Mouse (Mus musculus): ENCODE data around the gene Grin3a.
"Not testable (repeated sequence)": the region's sequence is repeated elsewhere in the genome, so short reads cannot be mapped to it uniquely, and the experiment has no call there.

The Grin3a gene

DNA sequence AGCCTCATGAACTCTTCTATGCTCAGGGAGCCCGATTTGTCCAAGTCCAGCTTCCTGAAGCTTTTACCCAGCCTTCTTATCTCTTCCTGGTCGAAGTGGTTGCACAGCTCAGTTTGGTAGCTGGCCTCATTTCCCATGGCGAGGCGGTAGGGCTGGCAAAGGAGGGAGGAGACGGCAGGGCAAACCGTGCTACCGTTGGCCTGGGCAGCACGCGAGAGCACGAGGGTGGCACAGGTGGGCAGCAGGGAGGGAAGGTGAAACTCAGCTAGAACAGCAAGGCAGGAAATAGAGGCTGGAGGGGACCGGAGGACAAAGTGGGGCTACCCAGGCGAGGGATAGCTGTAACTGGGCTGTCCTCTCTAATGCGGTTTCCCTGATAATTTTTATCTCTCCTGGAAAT is 163.7 kb downstream of the Grin3a start, which contains the start of gene Ppp3r2:
Ppp3r2 (minus strand) TSS at position 213 of the 400 bp plus-strand sequence.
- DNase-seq (ENCODE audit: inconsistent age in 2 of 2, low spot score in 1 of 2), result no peak

DNA sequence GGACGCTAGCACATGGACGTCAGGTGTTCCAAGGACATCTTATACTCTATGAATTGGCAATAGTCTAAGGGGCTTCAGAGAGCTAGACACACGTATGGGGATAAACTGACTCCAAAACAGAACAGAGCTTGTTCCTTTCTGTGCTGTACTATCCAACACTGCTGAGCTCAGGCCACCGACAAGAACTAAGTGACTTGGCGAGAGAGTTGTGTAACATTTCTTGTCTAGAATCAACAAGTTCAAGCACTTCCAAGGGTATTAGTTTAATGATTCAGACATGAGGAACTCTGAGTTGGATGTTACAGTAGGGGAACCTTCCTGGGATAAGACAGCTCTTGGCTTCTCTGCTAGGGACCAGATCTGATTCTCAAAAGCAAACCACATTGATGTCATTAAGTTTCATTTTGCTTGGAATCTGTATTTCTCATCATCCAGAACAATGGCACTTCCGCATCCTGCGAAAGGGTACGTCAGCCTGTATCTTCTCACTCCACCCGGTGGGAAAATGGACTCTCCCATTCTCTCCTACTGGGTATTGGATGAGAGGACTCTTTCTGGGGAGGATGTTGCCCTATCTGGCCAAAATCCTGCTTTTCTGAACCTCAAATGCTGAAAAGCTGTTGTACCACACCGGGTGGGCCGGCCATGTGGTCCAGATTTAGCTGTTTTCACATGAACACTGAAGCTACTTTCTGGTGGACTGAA is 165.2 kb downstream of the Grin3a start:
- no peak for DNase-seq (ENCODE audit: inconsistent age in 2 of 2, low spot score in 1 of 2)

DNA sequence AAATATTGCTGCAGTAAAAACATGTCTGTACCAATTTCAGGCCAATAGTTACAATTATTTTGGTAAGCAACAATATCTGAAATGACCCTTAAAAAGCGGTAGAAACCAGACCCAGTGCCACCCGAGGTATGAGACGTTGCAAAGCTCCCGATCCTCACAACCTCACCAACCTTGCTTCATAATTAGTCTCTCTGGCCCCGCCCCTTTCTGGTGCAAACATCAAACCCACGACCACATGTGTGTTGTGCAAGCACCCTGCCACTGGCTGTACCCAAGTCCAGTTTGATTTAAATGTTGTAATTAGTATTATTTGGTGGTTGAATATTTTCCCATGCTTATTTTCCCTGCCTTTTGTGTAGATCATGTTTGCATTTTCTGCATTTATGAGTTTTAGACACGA is 168.8 kb downstream of the Grin3a start:
- DNase-seq (ENCODE audit: inconsistent age in 2 of 2, low spot score in 1 of 2), result no peak

DNA sequence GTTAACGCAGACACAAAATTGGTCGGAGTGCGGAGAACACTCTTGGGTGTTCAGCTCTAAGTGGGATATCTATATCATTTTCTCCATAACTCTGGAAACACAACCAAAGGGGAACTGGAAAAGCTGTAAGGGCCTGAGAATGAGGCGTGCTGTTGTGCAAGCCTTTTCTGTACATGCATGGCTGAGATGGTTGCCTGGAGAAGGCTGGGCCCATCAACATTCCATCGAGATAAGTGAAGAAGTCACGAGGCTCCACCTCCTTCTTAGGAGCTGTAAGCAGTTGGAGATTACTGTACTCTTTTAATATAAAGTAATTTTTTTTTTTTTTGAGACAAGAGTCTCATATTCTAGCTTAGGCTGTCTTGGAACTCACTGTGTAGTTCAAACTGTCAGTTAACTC is 169.5 kb downstream of the Grin3a start:
- DNase-seq (ENCODE audit: inconsistent age in 2 of 2, low spot score in 1 of 2), result no peak

DNA sequence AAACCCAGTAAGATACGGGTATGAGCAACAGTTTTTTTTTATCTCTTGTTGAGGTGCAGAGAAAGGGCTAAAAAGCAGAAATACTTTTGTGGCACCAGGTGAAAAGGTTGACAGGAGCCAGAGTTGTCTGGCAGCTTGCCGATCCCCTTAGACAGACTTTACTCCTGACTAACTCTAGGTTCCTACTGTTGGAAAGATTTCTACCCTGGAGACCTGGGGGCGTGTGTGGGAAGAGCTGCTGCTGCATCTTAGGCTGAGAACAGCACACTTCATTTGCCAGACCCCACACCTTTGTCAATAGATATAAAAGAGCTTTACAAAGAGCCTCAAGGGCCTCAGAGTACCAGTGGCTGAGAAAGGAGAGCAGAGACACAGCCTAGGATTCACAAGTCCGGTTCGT is 180.7 kb downstream of the Grin3a start:
- no peak for DNase-seq (ENCODE audit: inconsistent age in 2 of 2, low spot score in 1 of 2)

DNA sequence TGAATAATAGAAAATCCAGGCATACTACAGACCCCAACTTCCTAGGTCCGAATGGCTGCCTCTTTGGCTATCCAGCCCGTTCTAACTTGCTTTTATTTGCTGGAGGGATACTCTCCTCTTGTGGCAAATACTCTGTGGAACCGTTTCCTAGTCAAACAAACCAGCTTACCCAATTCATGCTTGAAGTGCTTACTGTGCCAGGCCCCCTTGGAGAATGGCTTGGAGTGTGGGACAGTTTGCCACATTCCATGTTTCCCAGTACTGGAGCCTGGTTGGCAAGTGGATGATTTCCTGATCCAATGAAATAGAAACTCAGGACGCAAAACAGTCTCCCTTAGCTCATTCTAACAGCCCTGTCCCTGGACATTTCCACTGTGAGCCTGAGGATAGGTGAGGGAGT is 183.3 kb downstream of the Grin3a start:
- no peak for DNase-seq (ENCODE audit: inconsistent age in 2 of 2, low spot score in 1 of 2)

DNA sequence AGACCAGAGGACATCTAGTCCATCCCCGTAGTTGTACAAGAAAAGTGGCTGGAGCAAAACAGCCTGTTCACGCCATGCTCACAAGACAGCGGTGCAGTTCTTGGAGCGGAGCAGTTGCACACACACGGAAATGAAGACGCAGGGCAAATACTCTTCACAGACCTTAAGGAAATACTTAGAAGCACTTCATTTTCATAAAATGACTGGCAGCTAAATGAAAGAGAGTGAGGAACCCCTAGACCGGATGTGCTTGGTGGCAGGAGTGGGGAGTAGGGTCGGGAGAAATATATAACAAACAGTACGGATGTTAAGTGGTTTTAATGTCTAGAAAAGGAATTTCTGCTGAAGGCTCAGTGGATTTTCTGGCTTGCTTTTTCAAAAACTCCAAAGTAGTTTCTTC is 183.9 kb downstream of the Grin3a start:
- no peak for DNase-seq (ENCODE audit: inconsistent age in 2 of 2, low spot score in 1 of 2)

DNA sequence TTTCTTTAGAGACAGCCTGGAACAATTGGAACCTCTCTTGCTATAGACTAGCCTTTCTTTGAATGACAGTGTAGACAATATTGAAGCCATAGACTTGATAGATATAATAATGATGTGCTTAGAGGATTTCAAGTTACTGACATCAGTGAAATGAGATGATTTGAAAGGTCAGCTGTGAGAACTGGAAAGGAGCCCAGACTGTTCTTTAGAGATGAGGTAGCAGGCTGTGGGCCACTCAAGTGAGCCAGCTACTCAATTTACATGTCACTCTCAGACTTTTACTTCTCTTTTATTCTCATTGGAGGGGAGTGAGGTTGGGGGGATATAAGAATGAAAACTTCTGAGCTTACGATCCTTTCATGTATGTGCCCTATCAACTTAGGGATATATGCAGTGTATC is 186.1 kb downstream of the Grin3a start:
- DNase-seq (ENCODE audit: inconsistent age in 2 of 2, low spot score in 1 of 2), result no peak

DNA sequence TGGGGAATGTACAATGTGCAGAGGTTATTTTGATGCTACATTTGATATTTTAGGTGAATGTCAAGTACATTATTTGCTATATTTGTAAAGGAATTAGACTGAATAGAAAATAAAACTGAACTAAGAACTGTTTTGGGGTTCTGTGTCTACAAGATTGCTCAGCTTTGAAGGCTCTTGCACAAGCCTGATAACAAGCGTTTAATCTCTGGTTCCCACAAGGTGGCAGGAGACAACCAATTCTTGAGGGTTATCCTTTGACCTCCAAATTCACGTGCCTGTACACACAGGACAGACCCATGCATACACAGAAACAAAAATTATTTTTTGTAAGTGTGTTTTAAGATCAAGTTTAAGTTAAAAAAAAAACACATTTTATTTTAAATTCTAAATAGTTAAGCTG is 205.6 kb downstream of the Grin3a start:
- no peak for DNase-seq (ENCODE audit: inconsistent age in 2 of 2, low spot score in 1 of 2)

DNA sequence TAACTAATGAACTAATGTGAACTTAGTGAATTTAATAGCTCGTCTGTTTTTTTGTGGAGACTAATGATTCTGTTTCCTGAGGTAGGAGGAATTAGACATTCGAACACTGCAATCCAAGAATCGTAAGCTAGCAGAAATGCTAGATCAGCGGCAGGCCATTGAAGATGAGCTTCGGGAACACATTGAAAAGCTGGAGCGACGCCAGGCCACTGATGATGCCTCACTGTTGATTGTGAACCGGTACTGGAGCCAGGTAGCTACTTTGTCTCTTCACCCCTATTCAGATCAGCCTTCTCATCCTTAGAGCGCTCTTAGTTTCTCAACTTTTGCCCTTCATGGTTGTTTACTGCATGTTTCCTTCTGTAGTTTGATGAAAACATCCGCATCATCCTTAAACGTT is 207.7 kb downstream of the Grin3a start:
- DNase-seq (ENCODE audit: inconsistent age in 2 of 2, low spot score in 1 of 2), result no peak

DNA sequence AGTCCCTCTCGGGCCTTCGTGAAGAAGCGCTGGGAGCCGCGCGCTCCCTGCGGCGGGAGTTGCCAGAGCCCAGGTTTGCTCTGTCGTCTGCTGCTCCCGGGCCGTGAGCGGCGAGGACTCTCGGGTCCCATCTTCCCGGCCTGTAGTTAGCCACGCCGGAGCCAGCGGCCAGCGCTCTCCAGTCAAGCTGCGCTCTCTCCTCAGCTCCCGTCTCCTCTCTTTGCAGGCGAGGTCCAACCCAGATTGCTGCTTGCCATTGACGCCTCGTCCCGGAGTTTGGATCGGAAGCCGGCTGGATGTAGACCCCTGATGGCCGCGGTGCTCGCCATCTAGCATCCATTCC is 213.4 kb downstream of the Grin3a start:
- DNase-seq (ENCODE audit: inconsistent age in 2 of 2, low spot score in 1 of 2), result no peak

DNA sequence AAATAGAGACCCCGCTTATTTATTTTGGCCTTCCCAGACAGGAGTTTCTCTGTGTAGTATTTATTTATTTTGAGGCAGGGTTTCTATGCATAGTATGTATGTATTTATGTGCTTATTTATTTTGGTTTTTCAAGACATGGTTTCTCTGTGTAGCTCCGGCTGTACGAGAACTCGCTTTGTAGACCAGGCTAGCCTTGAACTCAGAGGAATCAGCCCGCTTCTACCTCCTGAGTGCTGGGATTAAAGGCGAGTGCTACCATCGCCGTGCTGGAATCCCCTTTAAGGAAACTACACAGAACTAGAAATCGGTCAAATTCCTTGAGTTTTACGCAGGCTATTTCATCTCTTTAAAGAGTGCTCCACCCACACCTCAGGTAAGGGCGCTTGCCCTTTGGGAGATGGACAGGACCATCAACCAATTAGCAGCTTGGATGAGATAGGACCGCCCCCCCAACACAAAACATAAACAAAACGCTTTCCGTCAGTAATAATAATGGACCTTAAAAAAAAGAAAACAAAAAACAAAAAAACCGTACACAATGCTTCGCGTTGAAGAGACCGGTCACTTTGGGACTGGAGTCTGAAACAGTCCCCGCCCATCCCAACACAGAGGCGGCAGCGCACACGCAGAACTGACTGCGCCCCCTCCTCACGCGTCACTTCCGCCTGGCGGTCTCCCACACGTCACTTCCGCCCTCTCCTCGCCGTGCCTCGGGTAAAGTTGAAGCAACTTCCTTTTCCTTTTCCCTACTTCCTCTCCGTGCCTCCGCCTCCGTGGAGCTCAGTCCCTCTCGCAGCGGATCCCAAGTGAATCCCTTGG is 214.0 kb downstream of the Grin3a start, which contains the start of gene Rnf20:
Rnf20 (plus strand) TSS at position 688 of the 820 bp plus-strand sequence.
- peak; percentile 96 to 99 for DNase-seq (ENCODE audit: inconsistent age in 2 of 2, low spot score in 1 of 2)

DNA sequence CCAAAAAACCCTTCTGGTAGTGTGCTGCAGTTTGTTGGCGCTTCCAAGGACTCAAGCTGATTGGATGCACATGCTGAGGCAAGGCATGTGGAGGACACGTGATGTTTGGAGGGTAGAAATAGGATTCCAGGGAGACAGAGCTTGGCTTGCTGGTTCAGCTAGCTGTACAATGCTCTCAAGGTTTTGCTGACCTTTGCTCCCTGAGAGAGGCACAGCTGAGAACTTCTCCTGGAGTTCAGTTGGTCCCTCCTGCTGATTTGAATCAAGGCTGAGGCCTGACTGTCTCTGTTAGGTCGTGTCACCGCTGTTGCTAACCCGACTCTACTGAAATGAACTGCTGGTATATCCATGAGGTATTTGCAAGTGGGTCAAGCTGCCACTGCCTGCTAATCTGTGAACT is 216.6 kb downstream of the Grin3a start:
- DNase-seq (ENCODE audit: inconsistent age in 2 of 2, low spot score in 1 of 2), result no peak

DNA sequence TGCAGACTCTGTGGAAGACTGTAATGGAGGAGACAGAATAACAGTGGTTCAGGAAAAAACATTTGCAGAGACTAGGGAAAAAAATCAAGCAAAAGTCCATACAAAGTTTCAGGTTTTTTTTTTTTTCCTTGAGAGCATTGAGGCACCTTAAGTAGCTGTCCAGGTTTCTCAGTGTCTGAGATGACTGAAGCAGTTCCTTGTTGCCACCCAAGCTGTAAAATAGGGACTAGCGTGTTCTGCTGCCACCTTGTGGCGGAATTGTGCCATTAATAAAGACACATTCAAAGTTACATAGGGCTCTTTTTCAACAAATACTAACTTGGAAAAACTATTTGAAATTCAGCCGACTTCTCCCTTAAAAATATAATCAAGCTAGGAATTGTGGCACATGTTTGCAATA is 218.6 kb downstream of the Grin3a start:
- peak; percentile 55 to 90 for DNase-seq (ENCODE audit: inconsistent age in 2 of 2, low spot score in 1 of 2)

DNA sequence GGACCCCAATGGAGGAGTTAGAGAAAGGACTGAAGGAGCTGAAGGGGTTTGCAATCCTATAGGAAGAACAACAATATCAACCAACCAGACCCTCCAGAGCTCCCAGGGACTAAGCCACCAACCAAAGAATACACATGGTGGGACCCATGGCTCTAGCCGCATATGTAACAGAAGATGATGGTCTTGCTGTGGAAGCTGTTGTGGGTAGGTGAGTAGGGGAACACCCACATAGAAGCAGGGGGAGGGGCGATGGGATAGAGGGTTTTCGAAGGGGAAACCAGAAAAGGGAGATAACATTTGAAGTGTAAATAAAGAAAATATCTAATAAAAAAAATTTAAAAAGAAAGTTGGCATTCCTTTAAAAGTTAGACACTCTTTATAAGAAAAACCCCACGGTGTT is 220.6 kb downstream of the Grin3a start:
- not testable (repeated sequence) for DNase-seq (ENCODE audit: inconsistent age in 2 of 2, low spot score in 1 of 2)

DNA sequence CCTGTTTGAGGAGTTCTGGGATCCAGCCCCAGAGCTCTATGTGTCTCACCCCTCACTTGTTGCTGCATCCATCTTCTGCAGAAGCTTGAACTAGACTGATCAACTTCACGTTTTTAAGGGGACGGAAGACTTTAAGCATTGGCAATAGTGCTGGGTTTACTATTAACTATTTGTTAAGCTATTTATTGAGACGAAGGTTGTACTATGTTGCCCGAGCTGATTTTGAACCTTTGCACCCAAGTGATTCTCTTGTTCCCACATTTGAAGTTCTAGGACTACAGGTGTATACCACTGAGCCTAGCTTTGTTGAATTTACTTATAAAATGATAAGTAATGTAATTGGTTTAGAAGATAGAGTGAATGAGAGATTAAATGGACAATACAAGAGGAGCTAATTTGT is 221.6 kb downstream of the Grin3a start:
- DNase-seq (ENCODE audit: inconsistent age in 2 of 2, low spot score in 1 of 2), result no peak

DNA sequence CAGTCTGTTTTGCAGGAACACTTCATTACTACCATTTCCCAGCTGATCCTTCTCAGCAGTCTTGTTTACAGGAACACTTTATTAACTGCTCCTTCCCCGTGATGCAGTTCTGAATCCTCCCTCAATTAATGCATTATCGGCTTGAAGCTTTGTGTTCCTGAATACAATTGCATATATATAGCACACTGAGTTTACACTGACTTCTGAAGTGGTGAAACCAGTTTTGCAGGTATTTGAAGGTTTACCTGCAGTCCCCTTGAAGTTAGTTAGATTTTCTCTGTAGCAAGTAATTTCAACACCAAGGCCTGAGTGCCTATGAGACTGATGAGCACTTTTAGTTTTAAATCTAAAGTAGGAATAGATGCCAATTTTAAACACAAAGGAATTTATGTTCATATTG is 223.3 kb downstream of the Grin3a start:
- no peak for DNase-seq (ENCODE audit: inconsistent age in 2 of 2, low spot score in 1 of 2)

DNA sequence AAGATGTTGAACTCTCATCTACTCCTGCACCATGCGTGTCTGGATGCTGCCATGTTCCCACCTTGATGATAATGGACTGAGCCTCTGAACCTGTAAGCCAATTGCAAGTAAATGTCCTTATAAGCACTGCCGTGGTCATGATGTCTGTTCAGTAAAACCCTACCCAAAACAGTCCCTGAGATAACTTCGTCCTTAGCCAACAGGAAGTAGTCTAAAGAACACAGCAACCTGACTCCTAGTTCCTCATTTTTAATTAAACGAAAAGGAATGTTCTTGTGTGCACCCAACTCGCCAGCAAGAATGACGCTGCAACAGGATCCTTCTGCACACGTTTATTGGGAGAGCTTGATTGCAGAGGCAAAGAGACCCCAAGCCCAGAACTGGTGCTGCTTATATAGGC is 225.7 kb downstream of the Grin3a start:
- DNase-seq (ENCODE audit: inconsistent age in 2 of 2, low spot score in 1 of 2), result not testable (repeated sequence)

DNA sequence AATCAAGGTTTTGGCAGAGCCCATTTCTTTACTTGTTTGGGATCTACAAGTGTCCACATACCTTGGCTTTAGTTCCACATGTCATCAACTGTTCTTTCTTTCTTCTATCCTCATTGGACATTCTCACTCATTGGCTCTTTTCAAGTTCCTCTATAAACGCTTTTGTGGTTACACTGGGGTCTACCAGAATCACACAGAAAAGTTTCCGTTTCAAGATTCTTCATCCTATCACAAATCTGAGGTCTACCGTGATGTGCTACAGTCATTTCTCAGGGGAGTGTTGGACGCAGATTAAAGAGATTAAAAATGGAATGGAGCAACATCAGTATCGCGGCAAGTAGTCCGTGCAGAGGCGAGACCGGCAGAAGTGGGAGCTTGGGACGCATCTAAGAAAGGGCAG is 228.6 kb downstream of the Grin3a start:
- no peak for DNase-seq (ENCODE audit: inconsistent age in 2 of 2, low spot score in 1 of 2)

Data from adrenal gland, adult (tissue).